8 mouse cellular contexts compared by ENCODE assay signal in the genomic region with DNA sequence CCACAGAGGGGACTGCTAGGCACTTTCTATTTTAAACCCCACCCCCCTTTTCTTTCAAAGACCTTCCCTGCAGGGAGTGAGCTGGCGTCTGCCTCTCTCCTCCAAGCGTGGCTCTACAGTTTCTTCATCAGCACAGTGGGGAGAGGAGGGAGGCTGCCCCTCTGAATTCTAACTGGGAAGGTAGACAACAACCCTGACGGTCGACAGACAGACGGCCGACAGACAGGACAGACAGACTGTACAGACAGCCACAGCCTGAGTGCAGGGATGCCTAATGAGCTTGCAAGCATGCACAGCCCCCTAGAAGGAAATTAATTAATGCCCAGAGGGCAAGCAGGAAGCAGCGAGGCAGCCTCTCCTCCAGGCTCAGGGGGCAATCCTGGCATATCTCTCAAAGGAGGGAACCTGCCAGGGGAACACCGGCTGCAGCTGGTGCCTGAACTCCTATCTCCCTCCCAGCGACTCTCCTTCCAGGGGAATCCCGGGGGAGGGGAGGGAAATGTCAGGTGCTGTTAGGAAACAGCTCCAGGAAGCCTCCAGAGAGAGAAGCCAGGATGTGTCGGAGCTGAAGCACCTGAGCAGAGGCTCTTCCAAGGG. TPM values are rescaled to one million over a fixed set of nuclear protein-coding genes. Genes with fewer than 3 reads are reported as not detected.
DNase-seq lines count a peak whose midpoint lies in the region; ATAC-seq lines count a peak whose summit lies in the region.

No protein-coding gene starts in this region.

- H3K4me3 ChIP-seq in kidney, embryonic 14.5 days (ENCODE audit: low read length) = no peak overlapping the region
- H3K4me3 ChIP-seq in embryonic facial prominence, embryonic 11.5 days (ENCODE audit: low read depth, low read length) = no peak overlapping the region
- H3K4me3 ChIP-seq in hindbrain, embryonic 15.5 days = no peak overlapping the region
- no peak overlapping the region for H3K4me3 ChIP-seq in neural tube, embryonic 12.5 days

- peak overlapping the region; percentile 28 for H3K4me2 ChIP-seq in kidney, embryonic 14.5 days (replicated peaks; ENCODE audit: low read depth, low read length)
- H3K4me2 ChIP-seq in embryonic facial prominence, embryonic 11.5 days (ENCODE audit: low read depth, low read length) = peak overlapping the region; percentile 8; the same call in 1 of the 2 replicates
- peak overlapping the region; percentile 42 for H3K4me2 ChIP-seq in hindbrain, embryonic 15.5 days
- H3K4me2 ChIP-seq in neural tube, embryonic 12.5 days (replicated peaks) = peak overlapping the region; percentile 49

- intact Hi-C loops in left cerebral cortex, postnatal 36 days (cut with DNase I) = no loop called here

- peak overlapping the region; percentile 81 for H3K27ac ChIP-seq in kidney, embryonic 14.5 days (ENCODE audit: low read depth, low read length)
- H3K27ac ChIP-seq in embryonic facial prominence, embryonic 11.5 days (replicated peaks; ENCODE audit: low read depth, low read length) = peak overlapping the region; percentile 68
- H3K27ac ChIP-seq in hindbrain, embryonic 15.5 days (replicated peaks) = peak overlapping the region; percentile 77
- H3K27ac ChIP-seq in neural tube, embryonic 12.5 days = peak overlapping the region; percentile 68

- 0 out of 2 replicates have a peak, but pooled peaks cover 3% of the 10 kb centered on the region for H3K36me3 ChIP-seq in kidney, embryonic 14.5 days (ENCODE audit: control insufficient read depth, insufficient read depth, low read length)
- no peaks in the 10 kb centered on the region for H3K36me3 ChIP-seq in embryonic facial prominence, embryonic 11.5 days (replicated peaks; ENCODE audit: control insufficient read depth, insufficient read depth, low read depth, low read length)
- no peaks in the 10 kb centered on the region for H3K36me3 ChIP-seq in hindbrain, embryonic 15.5 days
- no peaks in the 10 kb centered on the region for H3K36me3 ChIP-seq in neural tube, embryonic 12.5 days

- H3K9ac ChIP-seq in kidney, embryonic 14.5 days (ENCODE audit: low read depth, low read length) = peak overlapping the region; percentile 37; the same call in 1 of the 2 replicates
- peak overlapping the region; percentile 52 for H3K9ac ChIP-seq in embryonic facial prominence, embryonic 11.5 days (replicated peaks; ENCODE audit: low read length)
- H3K9ac ChIP-seq in hindbrain, embryonic 15.5 days = 0 out of 2 replicates have a peak overlapping the region, but pooled peaks have one; percentile 12
- H3K9ac ChIP-seq in neural tube, embryonic 12.5 days = peak overlapping the region; percentile 35

- H3K4me1 ChIP-seq in kidney, embryonic 14.5 days (ENCODE audit: control insufficient read depth, insufficient read depth, low read length) = peaks cover 28% of the 10 kb centered on the region
- peaks cover 12% of the 10 kb centered on the region for H3K4me1 ChIP-seq in embryonic facial prominence, embryonic 11.5 days (ENCODE audit: control insufficient read depth, insufficient read depth, low read length)
- H3K4me1 ChIP-seq in hindbrain, embryonic 15.5 days (replicated peaks) = peaks cover 32% of the 10 kb centered on the region
- H3K4me1 ChIP-seq in neural tube, embryonic 12.5 days = peaks cover 37% of the 10 kb centered on the region

- H3K27me3 ChIP-seq in kidney, embryonic 14.5 days (ENCODE audit: control insufficient read depth, insufficient read depth, low read length) = no peaks in the 10 kb centered on the region
- H3K27me3 ChIP-seq in embryonic facial prominence, embryonic 11.5 days (ENCODE audit: control insufficient read depth, insufficient read depth, low read length) = no peaks in the 10 kb centered on the region
- no peaks in the 10 kb centered on the region for H3K27me3 ChIP-seq in hindbrain, embryonic 15.5 days
- no peaks in the 10 kb centered on the region for H3K27me3 ChIP-seq in neural tube, embryonic 12.5 days (replicated peaks)

- no peak for DNase-seq in kidney, adult 8-10 months
- DNase-seq in embryonic facial prominence, embryonic 11.5 days (ENCODE audit: low spot score) = peak; percentile 48
- DNase-seq in frontal cortex, postnatal 36 days (ENCODE audit: low spot score in 2 of 2) = no peak
- no peak for DNase-seq in left cerebral cortex, postnatal 36 days (ENCODE audit: low spot score in 2 of 2)
- no peak for DNase-seq in spleen, postnatal 14 days (ENCODE audit: low spot score in 2 of 2)

- 3% methylated on average over 11 of the region's 11 CpGs for whole genome bisulfite sequencing in kidney, embryonic 14.5 days
- WGBS in embryonic facial prominence, embryonic 11.5 days = 2% methylated on average over 11 of the region's 11 CpGs
- 4% methylated on average over 11 of the region's 11 CpGs for WGBS in hindbrain, embryonic 15.5 days
- WGBS in neural tube, embryonic 12.5 days = 3% methylated on average over 11 of the region's 11 CpGs

- peak; percentile 30; the same call in 1 of the 2 replicates for ATAC-seq in kidney, embryonic 14.5 days (ENCODE audit: low FRiP score, low TSS enrichment)
- ATAC-seq in embryonic facial prominence, embryonic 11.5 days (replicated peaks; ENCODE audit: insufficient number of reproducible peaks, low FRiP score, low TSS enrichment, low read depth) = no peak; the same call in none of the 2 replicates
- peak; percentile 59; the same call in 1 of the 2 replicates for ATAC-seq in hindbrain, embryonic 15.5 days (ENCODE audit: low FRiP score, low read depth)
- ATAC-seq in neural tube, embryonic 12.5 days (ENCODE audit: low FRiP score, low read depth) = peak; percentile 45

- H3K9me3 ChIP-seq in kidney, embryonic 14.5 days (ENCODE audit: control insufficient read depth, low read length) = peaks cover 3% of the 10 kb centered on the region; the same call in 1 of the 2 replicates
- H3K9me3 ChIP-seq in embryonic facial prominence, embryonic 11.5 days (replicated peaks; ENCODE audit: control insufficient read depth, low read length) = no peaks in the 10 kb centered on the region
- no peaks in the 10 kb centered on the region for H3K9me3 ChIP-seq in hindbrain, embryonic 15.5 days
- H3K9me3 ChIP-seq in neural tube, embryonic 12.5 days = no peaks in the 10 kb centered on the region

RNA-seq across cellular contexts. Expression of a gene that starts 18.0 kb away (rescaled TPM):
- 16.4 and 18.7 TPM in 2 replicates for polyA plus RNA-seq in kidney, embryonic 14.5 days (2014; fragmentation: Nextera tagmentation; extraction: Ambion mirVana)
- 14.2 and 16.8 TPM in 2 replicates for polyA plus RNA-seq in embryonic facial prominence, embryonic 11.5 days (2014; fragmentation: Nextera tagmentation; extraction: Ambion mirVana)
- 12.4 and 12.9 TPM in 2 replicates for polyA plus RNA-seq in hindbrain, embryonic 15.5 days (2015; fragmentation: Nextera tagmentation; extraction: Ambion mirVana)
- 14.2 and 15.9 TPM in 2 replicates for polyA plus RNA-seq in neural tube, embryonic 12.5 days (2016; fragmentation: Nextera tagmentation; extraction: Ambion mirVana)
- 10 to 100 TPM; 18.7 to 21.8 TPM for total RNA-seq in left cerebral cortex, postnatal 36 days (2021)

RNA-seq across cellular contexts. Expression of a gene that starts 18.1 kb away (rescaled TPM):
- 63.4 and 63.8 TPM in 2 replicates for polyA plus RNA-seq in kidney, embryonic 14.5 days (2014; fragmentation: Nextera tagmentation; extraction: Ambion mirVana)
- polyA plus RNA-seq in embryonic facial prominence, embryonic 11.5 days (2014; fragmentation: Nextera tagmentation; extraction: Ambion mirVana) = 44.4 and 49.9 TPM in 2 replicates
- polyA plus RNA-seq in hindbrain, embryonic 15.5 days (2015; fragmentation: Nextera tagmentation; extraction: Ambion mirVana) = 23.7 and 26.4 TPM in 2 replicates
- polyA plus RNA-seq in neural tube, embryonic 12.5 days (2016; fragmentation: Nextera tagmentation; extraction: Ambion mirVana) = 30.8 and 34.7 TPM in 2 replicates
- 10 to 100 TPM; 20.2 to 27.0 TPM for total RNA-seq in left cerebral cortex, postnatal 36 days (2021)

RNA-seq across cellular contexts. Expression of a gene that starts 56.0 kb away (rescaled TPM):
- 1.2 and 1.4 TPM in 2 replicates for polyA plus RNA-seq in kidney, embryonic 14.5 days (2014; fragmentation: Nextera tagmentation; extraction: Ambion mirVana)
- polyA plus RNA-seq in embryonic facial prominence, embryonic 11.5 days (2014; fragmentation: Nextera tagmentation; extraction: Ambion mirVana) = 4.2 and 5.2 TPM in 2 replicates
- 30.9 and 31.2 TPM in 2 replicates for polyA plus RNA-seq in hindbrain, embryonic 15.5 days (2015; fragmentation: Nextera tagmentation; extraction: Ambion mirVana)
- polyA plus RNA-seq in neural tube, embryonic 12.5 days (2016; fragmentation: Nextera tagmentation; extraction: Ambion mirVana) = 16.0 and 18.0 TPM in 2 replicates
- total RNA-seq in left cerebral cortex, postnatal 36 days (2021) = 10 to 100 TPM; 17.5 to 19.2 TPM
